Mouse (Mus musculus) embryonic fibroblast, embryonic 13.5 days (primary cell): ENCODE measurements around the gene Ephb1.

Experiments
- CTCF ChIP-seq: IDR thresholded peaks from 2 replicates; pipeline ENCODE4 v1.5.1; 2011; ENCODE audit warnings: mild to moderate bottlenecking, control low read depth, low read length, moderate library complexity, borderline replicate concordance; ENCODE audit not compliant: insufficient read depth
- POLR2A ChIP-seq: IDR thresholded peaks from 2 replicates; pipeline ENCODE4 v1.6.1; 2011; ENCODE audit warnings: low read depth, mild to moderate bottlenecking, control low read depth, low read length, moderate library complexity

DNA sequence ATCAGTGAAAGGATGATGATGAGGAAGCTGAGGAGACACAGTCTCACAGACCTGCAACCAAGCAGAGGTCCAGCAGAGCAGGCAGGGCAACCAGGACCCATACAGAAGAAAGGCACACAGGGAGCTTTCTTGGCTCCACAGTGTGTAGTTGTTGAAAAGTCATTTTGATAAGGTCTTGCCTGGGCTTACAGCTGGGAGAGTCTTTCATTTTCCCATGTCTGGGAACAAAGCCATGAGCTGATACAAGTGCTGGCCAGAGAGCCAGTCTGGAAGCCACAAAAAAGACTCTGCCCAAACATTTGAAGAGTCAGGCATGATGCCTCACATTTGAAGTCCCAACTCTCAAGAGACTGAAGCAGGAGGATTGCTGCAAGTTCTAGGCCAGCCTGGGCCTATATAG, 339.0 kb downstream of the Ephb1 start:
- no peak for TF ChIP-seq CTCF
- TF ChIP-seq POLR2A = no peak
